Mouse (Mus musculus) bone marrow, adult 2 months (tissue): Measurements from ENCODE around the gene Spaca9. TPM values are rescaled to one million over a fixed set of nuclear protein-coding genes. Genes with fewer than 3 reads are reported as not detected.

Experiments
- H3K27ac ChIP-seq: fragments of 200-500 bp; 2 replicates; pipeline ENCODE4 v1.5.1; 2012; ENCODE audit warnings: low read depth, mild to moderate bottlenecking, control low read depth, inconsistent platforms, low read length; ENCODE audit not compliant: control insufficient read depth, poor library complexity, insufficient read depth
- H3K4me1 ChIP-seq: fragments of 200-500 bp; 2 replicates; pipeline ENCODE4 v1.6.1; 2011; ENCODE audit warnings: low read length; ENCODE audit not compliant: control insufficient read depth, insufficient read depth
- H3K4me3 ChIP-seq: fragments of 200-500 bp; replicated peaks from 2 replicates; pipeline ENCODE3; 2011; ENCODE audit warnings: mild to moderate bottlenecking, low read depth, low read length, control low read depth; ENCODE audit not compliant: control insufficient read depth
- CTCF ChIP-seq: fragments of 200-500 bp; IDR thresholded peaks from 2 replicates; pipeline ENCODE4 v1.5.1; 2011; ENCODE audit warnings: low read length, control low read depth; ENCODE audit not compliant: control insufficient read depth, insufficient read depth
- POLR2A ChIP-seq: fragments of 200-500 bp; IDR thresholded peaks from 2 replicates; pipeline ENCODE4 v1.6.1; 2011; ENCODE audit warnings: low read depth, mild to moderate bottlenecking, control low read depth, low read length, borderline replicate concordance; ENCODE audit not compliant: control insufficient read depth
- WGBS: fragments of 180-500 bp; shearing (Covaris S2); methylation state at CpG from one replicate; pipeline ENCODE4 v1.1.7; 2018; 5-methylcytosine and 5-hydroxymethylcytosine counted together
- polyA plus RNA-seq: library from polyadenylated mRNA; stranded (reverse); fragments of >200 nt; gene quantifications from 2 replicates; pipeline ENCODE4 v1.2.4, GENCODE M21; 2011; ENCODE audit warnings: low replicate concordance; ENCODE audit not compliant: missing spikeins, insufficient read depth, insufficient read length

Gene Spaca9
- polyA plus RNA-seq, 1 experiment: not detected

DNA sequence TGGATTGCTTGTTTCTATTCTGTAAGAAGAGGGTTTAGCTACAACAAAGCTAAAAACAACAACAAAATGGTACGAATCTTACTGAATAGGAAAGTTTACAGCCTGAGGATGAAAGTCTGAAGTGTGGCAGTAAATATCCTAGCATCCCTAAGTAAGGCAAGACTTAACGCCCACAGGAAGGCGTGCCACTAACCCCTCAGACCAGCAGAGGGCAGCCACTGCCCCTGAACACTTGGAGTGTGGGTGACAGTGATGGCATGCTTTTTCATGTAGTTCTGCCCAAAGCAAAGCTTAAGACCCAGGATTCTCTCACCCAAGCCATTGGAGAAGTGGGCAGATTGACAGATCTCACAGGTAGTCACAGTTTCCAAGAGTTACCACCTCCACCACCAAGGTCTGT, 11.1 kb downstream of the Spaca9 start:
- H3K4me3 ChIP-seq: no peak overlapping the region
- no peak for TF ChIP-seq POLR2A
- peak; percentile 78 for TF ChIP-seq CTCF
- H3K27ac ChIP-seq: no peak overlapping the region
- 43% methylated on average over 3 of the region's 3 CpGs for whole genome bisulfite sequencing
- H3K4me1 ChIP-seq: no peaks in the 10 kb centered on the region

DNA sequence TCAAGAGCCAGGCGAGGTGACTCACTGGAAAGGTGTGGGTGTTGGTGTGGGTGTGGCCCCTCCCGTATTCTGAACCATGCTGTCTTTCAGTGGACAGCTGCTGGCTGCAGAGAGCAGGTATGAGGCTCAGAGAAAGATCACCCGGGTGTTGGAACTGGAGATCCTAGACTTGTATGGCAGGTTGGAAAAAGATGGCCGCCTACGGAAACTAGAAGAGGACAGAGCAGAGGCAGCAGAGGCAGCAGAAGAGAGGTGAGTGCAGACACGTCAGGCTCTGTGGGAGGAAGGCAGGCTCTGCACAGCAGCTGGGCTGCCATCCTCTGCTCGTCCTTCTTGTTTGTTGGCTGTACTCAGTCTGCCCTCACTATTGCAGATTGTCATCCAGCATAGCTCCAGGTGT, 13.6 kb downstream of the Spaca9 start:
- 82% methylated on average over 7 of the region's 7 CpGs for WGBS
- Histone ChIP-seq H3K4me3 (no peak overlapping the region), H3K27ac (no peak overlapping the region), H3K4me1 (no peaks in the 10 kb centered on the region)
- no peak for TF ChIP-seq CTCF
- no peak for TF ChIP-seq POLR2A

DNA sequence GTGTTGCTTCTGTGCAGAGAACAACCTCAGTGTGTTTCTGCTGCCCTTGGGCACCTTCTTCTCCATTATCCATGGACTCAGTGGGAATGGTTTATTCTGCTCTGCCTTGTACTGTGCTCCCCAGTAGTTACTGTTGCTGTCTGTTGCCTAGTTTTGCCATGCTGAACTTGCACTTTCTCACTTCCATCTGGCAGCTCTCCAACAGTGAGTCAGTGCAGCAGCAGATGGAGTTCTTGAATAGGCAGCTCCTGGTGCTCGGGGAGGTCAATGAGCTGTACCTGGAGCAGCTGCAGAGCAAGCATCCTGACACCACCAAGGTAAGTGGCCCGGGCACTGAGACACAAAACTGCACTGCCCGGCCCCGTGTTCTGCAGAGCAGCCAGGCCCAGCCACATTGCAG, 17.8 kb downstream of the Spaca9 start:
- H3K27ac ChIP-seq: no peak overlapping the region
- H3K4me3 ChIP-seq: no peak overlapping the region
- TF ChIP-seq POLR2A (no peak), CTCF (no peak)
- H3K4me1 ChIP-seq: no peaks in the 10 kb centered on the region
- 82% methylated on average over 4 of the region's 4 CpGs for WGBS

DNA sequence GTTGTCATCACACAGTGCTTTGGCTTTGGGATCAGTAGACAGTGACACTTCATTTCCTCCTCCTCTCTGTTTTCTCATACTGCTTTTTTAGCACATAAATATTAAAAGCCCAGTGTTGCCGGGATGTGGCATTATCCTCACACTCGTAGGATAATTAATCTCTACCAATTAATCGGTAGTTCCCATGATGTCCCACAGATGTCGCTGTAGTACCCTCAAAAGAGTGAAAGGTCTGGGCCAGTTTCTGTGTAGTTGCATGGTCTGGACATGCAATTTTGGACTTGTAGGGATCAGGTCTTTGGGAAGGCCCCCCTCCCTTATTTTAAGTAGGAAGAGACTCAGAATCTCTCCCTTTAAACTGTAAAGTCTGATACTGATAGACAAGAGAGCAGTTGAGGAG, 18.8 kb downstream of the Spaca9 start:
- Histone ChIP-seq H3K4me3 (no peak overlapping the region), H3K27ac (no peak overlapping the region), H3K4me1 (no peaks in the 10 kb centered on the region)
- TF ChIP-seq CTCF (no peak), POLR2A (no peak)
- WGBS: 49% methylated on average over 4 of the region's 4 CpGs

- no peak overlapping the region for H3K4me3 ChIP-seq
- no peaks in the 10 kb centered on the region for H3K4me1 ChIP-seq
- H3K27ac ChIP-seq: no peak overlapping the region
- WGBS: 91% methylated on average over 8 of the region's 8 CpGs
- TF ChIP-seq POLR2A (no peak), CTCF (no peak)
Observed at GRCm38 (mm10) chr2:28676005-28676404, 23.5 kb downstream of the Spaca9 start.

DNA sequence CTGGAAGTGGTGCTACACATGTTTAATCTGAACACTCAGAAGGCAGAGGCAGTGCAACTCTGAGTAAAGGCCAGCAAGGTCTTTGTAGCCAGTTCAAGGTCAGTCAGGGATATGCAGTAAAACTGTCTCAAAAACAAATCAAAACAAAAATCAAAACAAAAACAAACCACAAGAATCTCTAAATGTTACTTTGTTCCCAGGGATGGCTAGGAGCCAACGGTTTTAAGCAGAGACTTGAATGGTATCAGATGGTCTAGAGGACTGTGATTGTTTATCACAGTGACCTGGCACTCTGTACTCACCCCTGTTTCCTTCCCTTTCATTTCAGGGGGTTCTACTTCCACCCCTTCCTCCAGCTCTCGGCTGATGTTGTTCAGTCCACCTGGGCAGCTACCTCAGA, 28.1 kb downstream of the Spaca9 start:
- WGBS: 63% methylated on average over 2 of the region's 2 CpGs
- H3K4me3 ChIP-seq: no peak overlapping the region
- no peak overlapping the region for H3K27ac ChIP-seq
- no peaks in the 10 kb centered on the region for H3K4me1 ChIP-seq
- TF ChIP-seq CTCF (no peak), POLR2A (no peak)

- Histone ChIP-seq H3K27ac (no peak overlapping the region), H3K4me3 (no peak overlapping the region), H3K4me1 (no peaks in the 10 kb centered on the region)
- 68% methylated on average over 3 of the region's 3 CpGs for WGBS
- TF ChIP-seq POLR2A (no peak), CTCF (no peak)
Observed at GRCm38 (mm10) chr2:28665818-28666217, 33.7 kb downstream of the Spaca9 start.

GRCm38 (mm10) chr2:28662891-28663290, 36.6 kb downstream of the Spaca9 start:
- Histone ChIP-seq H3K27ac (no peak overlapping the region), H3K4me1 (no peaks in the 10 kb centered on the region), H3K4me3 (no peak overlapping the region)
- WGBS: 77% methylated on average over 3 of the region's 3 CpGs
- TF ChIP-seq POLR2A (no peak), CTCF (no peak)

- Histone ChIP-seq H3K4me3 (no peak overlapping the region), H3K27ac (no peak overlapping the region), H3K4me1 (no peaks in the 10 kb centered on the region)
- WGBS: 87% methylated on average over 8 of the region's 8 CpGs
- TF ChIP-seq POLR2A: no peak
Observed at GRCm38 (mm10) chr2:28656216-28656615, 43.3 kb downstream of the Spaca9 start.
